Mouse (Mus musculus) myocyte (in vitro differentiated cells): ENCODE measurements at regions not wholly inside any gene's neighbourhood (a gene's known extent, or its start where the extent isn't known, plus 50 kb on each side); places are given as distances from the start of the nearest gene placed in this dataset.

Source experiments
- H3K27me3 ChIP-seq: one replicate; pipeline ENCODE4 v1.6.1; 2011; ENCODE audit not compliant: control insufficient read depth, insufficient read depth, insufficient read length
- H3K36me3 ChIP-seq: one replicate; pipeline ENCODE4 v1.6.1; 2011; ENCODE audit not compliant: control insufficient read depth, insufficient read depth
- H3K4me2 ChIP-seq: one replicate; pipeline ENCODE4 v1.6.1; 2011; ENCODE audit warnings: low read depth, control low read depth
- H3K4me3 ChIP-seq: one replicate; pipeline ENCODE4 v1.5.1; 2011; ENCODE audit warnings: mild to moderate bottlenecking, control low read depth, moderate library complexity
- H3K79me2 ChIP-seq: one replicate; pipeline ENCODE4 v1.6.1; 2011; ENCODE audit not compliant: control insufficient read depth, insufficient read depth
- H3ac ChIP-seq: one replicate; pipeline ENCODE4 v1.6.1; 2011; ENCODE audit not compliant: control insufficient read depth, insufficient read length
- CEBPB ChIP-seq: IDR thresholded peaks from 2 replicates; pipeline ENCODE4 v1.6.1; 2011; ENCODE audit warnings: mild to moderate bottlenecking, moderate library complexity; ENCODE audit not compliant: poor library complexity, insufficient read depth, severe bottlenecking
- E2F4 ChIP-seq: IDR thresholded peaks from one replicate; pipeline ENCODE4 v1.6.1; 2011; ENCODE audit warnings: mild to moderate bottlenecking, control low read depth, moderate library complexity; ENCODE audit not compliant: insufficient read depth
- MAX ChIP-seq: IDR thresholded peaks from one replicate; pipeline ENCODE4 v1.6.1; 2011; ENCODE audit warnings: low read depth, mild to moderate bottlenecking, control low read depth
- MYOD1 ChIP-seq, 3 experiments: IDR thresholded peaks; one replicate each; pipeline ENCODE4 v1.6.1; 2011; ENCODE audit warnings: control low read depth in 2 of 3, low read depth in 2 of 3, mild to moderate bottlenecking in 2 of 3, moderate library complexity in 1 of 3; ENCODE audit not compliant: insufficient read length in 2 of 3, control insufficient read depth in 1 of 3
- MYOG ChIP-seq, 3 experiments: IDR thresholded peaks; one replicate each; pipeline ENCODE4 v1.6.1; 2011; ENCODE audit warnings: control low read depth in 2 of 3, low read depth in 2 of 3, mild to moderate bottlenecking in 2 of 3; ENCODE audit not compliant: insufficient read length in 2 of 3, control insufficient read depth in 1 of 3, insufficient read depth in 1 of 3
- POLR2A ChIP-seq: IDR thresholded peaks from one replicate; pipeline ENCODE4 v1.6.1; 2011; ENCODE audit warnings: low read depth, mild to moderate bottlenecking, control low read depth, moderate library complexity; ENCODE audit not compliant: insufficient read length
- POLR2AphosphoS2 ChIP-seq: IDR thresholded peaks from one replicate; pipeline ENCODE4 v1.6.1; 2011; ENCODE audit warnings: low read depth, control low read depth; ENCODE audit not compliant: insufficient read length
- REST ChIP-seq: IDR thresholded peaks from one replicate; pipeline ENCODE4 v1.6.1; 2011; ENCODE audit warnings: mild to moderate bottlenecking, control low read depth, moderate library complexity; ENCODE audit not compliant: insufficient read depth, insufficient read length
- SRF ChIP-seq: IDR thresholded peaks from one replicate; pipeline ENCODE4 v1.6.1; 2011; ENCODE audit warnings: low read depth; ENCODE audit not compliant: control insufficient read depth, insufficient read length
- TCF12 ChIP-seq: IDR thresholded peaks from one replicate; pipeline ENCODE4 v1.6.1; 2011; ENCODE audit warnings: mild to moderate bottlenecking, control low read depth; ENCODE audit not compliant: poor library complexity, insufficient read depth, severe bottlenecking
- TCF3 ChIP-seq: IDR thresholded peaks from one replicate; pipeline ENCODE4 v1.6.1; 2011; ENCODE audit warnings: low read depth, control low read depth; ENCODE audit not compliant: insufficient read length
- USF1 ChIP-seq: IDR thresholded peaks from one replicate; pipeline ENCODE4 v1.6.1; 2011; ENCODE audit warnings: low read depth, mild to moderate bottlenecking, control low read depth, moderate library complexity

- TF ChIP-seq TCF3, result no peak
- TF ChIP-seq POLR2A, result no peak
- TF ChIP-seq MAX, result no peak
- no peak for TF ChIP-seq MYOD1 (IDR thresholded peaks at IDR 0.05; ENCODE audit: control insufficient read depth in 1 of 3, insufficient read length in 2 of 3, low read depth in 2 of 3)
- no peak for TF ChIP-seq TCF12
- TF ChIP-seq CEBPB, result no peak
- no peak for TF ChIP-seq SRF
- no peak for TF ChIP-seq POLR2AphosphoS2
- no peak for TF ChIP-seq REST
- TF ChIP-seq E2F4, result no peak
- no peak for TF ChIP-seq USF1
- TF ChIP-seq MYOG (IDR thresholded peaks at IDR 0.05; ENCODE audit: control insufficient read depth in 1 of 3, insufficient read depth in 1 of 3, insufficient read length in 2 of 3, low read depth in 2 of 3), result no peak
- Histone ChIP-seq H3K4me3 (no peak overlapping the region), H3K79me2 (no peaks in the 10 kb centered on the region), H3K36me3 (no peaks in the 10 kb centered on the region), H3K27me3 (no peaks in the 10 kb centered on the region), H3K4me2 (no peak overlapping the region), H3ac (no peak overlapping the region)
Observed at GRCm38 (mm10) chr3:117132897-117133296, 164.1 kb upstream of the Palmd start.

DNA sequence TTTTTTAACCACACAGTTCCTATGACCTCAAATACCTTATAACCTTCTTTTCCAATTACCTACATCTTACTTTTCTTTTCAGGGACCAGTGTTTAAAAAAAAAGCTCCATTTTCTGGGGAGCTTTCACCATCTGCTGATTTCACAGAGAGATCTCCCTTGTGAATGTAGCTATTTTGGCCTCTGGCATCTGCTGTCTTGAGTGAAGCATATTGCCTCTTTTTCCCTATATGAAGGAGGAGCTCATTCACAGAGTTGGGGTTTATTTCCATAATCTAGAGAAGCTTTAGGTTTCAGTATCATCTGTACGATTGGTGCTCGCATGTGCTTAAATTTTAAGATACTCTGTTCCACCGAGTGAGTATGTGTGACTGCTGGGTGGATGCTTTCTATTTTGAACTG lies 153.4 kb upstream of the Palmd start:
- H3K36me3 ChIP-seq, result no peaks in the 10 kb centered on the region
- H3ac ChIP-seq, result no peak overlapping the region
- H3K4me2 ChIP-seq, result no peak overlapping the region
- no peak overlapping the region for H3K4me3 ChIP-seq
- no peaks in the 10 kb centered on the region for H3K27me3 ChIP-seq
- TF ChIP-seq POLR2AphosphoS2, result no peak
- TF ChIP-seq USF1, result no peak
- no peak for TF ChIP-seq TCF3
- no peak for TF ChIP-seq MAX
- no peak for TF ChIP-seq POLR2A
- no peak for TF ChIP-seq MYOG (IDR thresholded peaks at IDR 0.05; ENCODE audit: control insufficient read depth in 1 of 3, insufficient read depth in 1 of 3, insufficient read length in 2 of 3, low read depth in 2 of 3)
- no peak for TF ChIP-seq CEBPB
- no peak for TF ChIP-seq E2F4
- TF ChIP-seq REST, result no peak
- TF ChIP-seq TCF12, result no peak
- TF ChIP-seq MYOD1 (IDR thresholded peaks at IDR 0.05; ENCODE audit: control insufficient read depth in 1 of 3, insufficient read length in 2 of 3, low read depth in 2 of 3), result no peak
- no peak for TF ChIP-seq SRF
- no peaks in the 10 kb centered on the region for H3K79me2 ChIP-seq

- TF ChIP-seq CEBPB, result no peak
- no peak for TF ChIP-seq MYOD1 (IDR thresholded peaks at IDR 0.05; ENCODE audit: control insufficient read depth in 1 of 3, insufficient read length in 2 of 3, low read depth in 2 of 3)
- no peak for TF ChIP-seq USF1
- no peak for TF ChIP-seq TCF3
- TF ChIP-seq REST, result no peak
- no peak for TF ChIP-seq SRF
- no peak for TF ChIP-seq MYOG (IDR thresholded peaks at IDR 0.05; ENCODE audit: control insufficient read depth in 1 of 3, insufficient read depth in 1 of 3, insufficient read length in 2 of 3, low read depth in 2 of 3)
- TF ChIP-seq POLR2A, result no peak
- TF ChIP-seq E2F4, result no peak
- no peak for TF ChIP-seq POLR2AphosphoS2
- TF ChIP-seq MAX, result no peak
- no peak for TF ChIP-seq TCF12
Observed at GRCm38 (mm10) chr3:117120086-117121055, 151.6 kb upstream of the Palmd start.

GRCm38 (mm10) chr3:117119576-117119975 lies 150.8 kb upstream of the Palmd start:
- Histone ChIP-seq H3ac (no peak overlapping the region), H3K4me2 (no peak overlapping the region), H3K4me3 (no peak overlapping the region), H3K79me2 (no peaks in the 10 kb centered on the region), H3K27me3 (no peaks in the 10 kb centered on the region), H3K36me3 (no peaks in the 10 kb centered on the region)
- no peak for TF ChIP-seq TCF12
- no peak for TF ChIP-seq POLR2AphosphoS2
- TF ChIP-seq MAX, result no peak
- no peak for TF ChIP-seq TCF3
- no peak for TF ChIP-seq POLR2A
- no peak for TF ChIP-seq CEBPB
- TF ChIP-seq MYOD1 (IDR thresholded peaks at IDR 0.05; ENCODE audit: control insufficient read depth in 1 of 3, insufficient read length in 2 of 3, low read depth in 2 of 3), result no peak
- no peak for TF ChIP-seq SRF
- TF ChIP-seq USF1, result no peak
- TF ChIP-seq E2F4, result no peak
- TF ChIP-seq REST, result no peak
- TF ChIP-seq MYOG (IDR thresholded peaks at IDR 0.05; ENCODE audit: control insufficient read depth in 1 of 3, insufficient read depth in 1 of 3, insufficient read length in 2 of 3, low read depth in 2 of 3), result no peak

More at GRCm38 (mm10) chr3:117120086-117121055, 151.6 kb upstream of the Palmd start:
- Histone ChIP-seq H3ac (no peak overlapping the region), H3K36me3 (no peaks in the 10 kb centered on the region), H3K4me3 (no peak overlapping the region), H3K79me2 (no peaks in the 10 kb centered on the region), H3K27me3 (no peaks in the 10 kb centered on the region), H3K4me2 (no peak overlapping the region)
